Mouse (Mus musculus) kidney, adult 2 months (tissue): ENCODE results near the gene Olfr270. TPM values are rescaled to one million over a fixed set of nuclear protein-coding genes. Genes with fewer than 3 reads are reported as not detected.
A peak's percentile ranks its signal among the peaks of the same experiment; 100 is the strongest.

Source experiments
- DNase-seq: peaks from one replicate; pipeline ENCODE4 v3.0.0; 2021
- H3K27ac ChIP-seq: fragments of 200-500 bp; 2 replicates; pipeline ENCODE4 v1.5.1; 2012; ENCODE audit warnings: low read depth, low read length, control low read depth, inconsistent platforms; ENCODE audit not compliant: insufficient read depth
- H3K27me3 ChIP-seq: fragments of 200-500 bp; replicated peaks from 2 replicates; pipeline ENCODE4 v1.6.1; 2012; ENCODE audit warnings: mild to moderate bottlenecking, moderate library complexity, low read length, inconsistent platforms; ENCODE audit not compliant: control insufficient read depth, insufficient read depth
- H3K36me3 ChIP-seq: fragments of 200-500 bp; 2 replicates; pipeline ENCODE4 v1.6.1; 2012; ENCODE audit warnings: mild to moderate bottlenecking, moderate library complexity, low read length, inconsistent platforms; ENCODE audit not compliant: control insufficient read depth, insufficient read depth
- H3K4me1 ChIP-seq: fragments of 200-500 bp; 2 replicates; pipeline ENCODE4 v1.6.1; 2011; ENCODE audit warnings: low read length; ENCODE audit not compliant: control insufficient read depth, insufficient read depth
- H3K4me3 ChIP-seq: fragments of 200-500 bp; 2 replicates; pipeline ENCODE4 v1.5.1; 2011; ENCODE audit warnings: mild to moderate bottlenecking, low read depth, low read length, control low read depth; ENCODE audit not compliant: insufficient read depth
- CTCF ChIP-seq: fragments of 200-500 bp; conservative IDR thresholded peaks from 2 replicates; pipeline ENCODE4 v1.5.1; 2011; ENCODE audit warnings: low read depth, mild to moderate bottlenecking, control low read depth, low read length, moderate library complexity, mixed read lengths; ENCODE audit not compliant: insufficient read depth, insufficient read length
- POLR2A ChIP-seq: fragments of 200-500 bp; IDR thresholded peaks from one replicate; pipeline ENCODE4 v1.6.1; 2011; ENCODE audit warnings: low read depth, low read length, control low read depth
- WGBS: fragments of 180-500 bp; shearing (Covaris S2); methylation state at CpG from one replicate; pipeline ENCODE4 v1.1.7; 2018; 5-methylcytosine and 5-hydroxymethylcytosine counted together
- polyA plus RNA-seq: library from polyadenylated mRNA; depleted of rRNA; stranded (reverse); fragments of >200 nt; gene quantifications from 2 replicates; pipeline ENCODE4 v1.2.3, GENCODE M21; 2012; rRNA removed

The Olfr270 gene
- polyA plus RNA-seq, 1 experiment, result not detected

DNA sequence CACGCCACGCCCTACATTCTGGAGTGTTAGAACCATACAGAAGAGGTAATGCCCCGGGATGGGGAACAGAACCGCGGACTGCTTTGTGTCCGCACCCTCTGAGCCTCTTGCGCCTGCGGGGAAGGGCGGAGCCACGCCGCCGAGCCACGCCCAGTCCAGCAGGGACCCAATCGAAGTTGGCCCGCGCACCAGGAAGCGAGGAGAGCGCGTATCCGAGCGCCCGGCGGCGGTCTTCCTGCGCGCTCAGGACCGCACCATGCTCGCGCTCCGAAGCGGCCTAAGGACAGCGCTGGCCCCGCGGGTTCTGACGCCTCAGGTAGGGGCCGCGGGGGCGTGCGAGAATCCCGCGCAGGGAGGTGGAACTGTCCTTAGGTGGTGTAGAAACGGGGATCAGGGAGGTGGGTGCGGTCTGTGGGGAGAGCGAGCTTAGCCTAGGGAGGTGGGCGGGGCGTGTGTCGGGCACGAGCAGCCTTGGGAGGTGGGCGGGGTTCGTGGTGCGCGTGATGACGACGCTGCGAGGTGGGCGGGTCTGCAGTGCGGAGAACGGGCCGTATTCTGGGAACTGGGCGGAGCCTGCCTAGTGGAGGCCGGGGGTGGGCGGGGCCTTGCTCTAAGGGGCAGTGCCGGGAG, 47.5 kb downstream of the Olfr270 start, which contains the start of gene Nipsnap3b:
Gene Nipsnap3b, plus strand, starts transcription at position 149 of the 630 bp plus-strand sequence.
- H3K27ac ChIP-seq, result peak within 1 kb of the TSS; percentile 48; the same call in 1 of the 2 replicates
- no peaks in the 10 kb centered on the region for H3K4me1 ChIP-seq
- WGBS, result under 1% methylated on average over 63 of the region's 63 CpGs
- peak; percentile 97 for DNase-seq
- H3K27me3 ChIP-seq, result no peaks in the 10 kb centered on the region
- TF ChIP-seq POLR2A (peak; percentile 34), CTCF (no peak)
- H3K4me3 ChIP-seq, result peak within 1 kb of the TSS; percentile 85
- H3K36me3 ChIP-seq, result peaks cover 3% of the 10 kb centered on the region

- Histone ChIP-seq H3K27me3 (no peaks in the 10 kb centered on the region), H3K36me3 (peaks cover 7% of the 10 kb centered on the region), H3K4me1 (no peaks in the 10 kb centered on the region), H3K27ac (no peak overlapping the region), H3K4me3 (no peak overlapping the region)
- 92% methylated on average over 7 of the region's 7 CpGs for WGBS
- no peak for DNase-seq
- TF ChIP-seq CTCF, result no peak
- no peak for TF ChIP-seq POLR2A
Observed at GRCm38 (mm10) chr4:53014421-53014820, 50.1 kb downstream of the Olfr270 start.

- TF ChIP-seq CTCF, result no peak
- no peak for TF ChIP-seq POLR2A
- WGBS, result 89% methylated on average over 3 of the region's 3 CpGs
- H3K4me3 ChIP-seq, result no peak overlapping the region
Observed at GRCm38 (mm10) chr4:53015024-53015423, 50.7 kb downstream of the Olfr270 start.

GRCm38 (mm10) chr4:53018392-53018791, 54.0 kb downstream of the Olfr270 start:
- no peaks in the 10 kb centered on the region for H3K4me1 ChIP-seq
- WGBS, result 91% methylated on average over 1 of the region's 1 CpGs
- H3K27ac ChIP-seq, result no peak overlapping the region
- TF ChIP-seq POLR2A (no peak), CTCF (no peak)
- H3K4me3 ChIP-seq, result no peak overlapping the region
- H3K36me3 ChIP-seq, result peaks cover 9% of the 10 kb centered on the region
- no peak for DNase-seq
- no peaks in the 10 kb centered on the region for H3K27me3 ChIP-seq

More at GRCm38 (mm10) chr4:53015024-53015423, 50.7 kb downstream of the Olfr270 start:
- Histone ChIP-seq H3K27ac (no peak overlapping the region), H3K36me3 (peaks cover 7% of the 10 kb centered on the region), H3K4me1 (no peaks in the 10 kb centered on the region), H3K27me3 (no peaks in the 10 kb centered on the region)
- DNase-seq, result no peak

Other genes starting within 250 kb of the Olfr270 start
- gene Olfr275, start 149.9 kb upstream of the Olfr270 start, polyA plus RNA-seq, result not detected in 2 replicates
- not detected in 2 replicates for gene Olfr273, start 105.3 kb upstream of the Olfr270 start, polyA plus RNA-seq
- gene Olfr272, start 45.4 kb upstream of the Olfr270 start, polyA plus RNA-seq, result not detected in 2 replicates
- not detected in 2 replicates for gene Nipsnap3a, start 24.7 kb downstream of the Olfr270 start, polyA plus RNA-seq
- gene Nipsnap3b, start 47.3 kb downstream of the Olfr270 start, polyA plus RNA-seq, result 24.4 and 24.9 TPM in 2 replicates
- gene Abca1, start 195.3 kb downstream of the Olfr270 start, polyA plus RNA-seq, result 8.9 and 9.3 TPM in 2 replicates